In genomic region chr3:27557100-27558004, GRCm38 (mm10) we compare ENCODE assay signal across 30 mouse cellular contexts.
A peak's percentile ranks its signal among the peaks of the same experiment; 100 is the strongest.
DNase-seq lines count a peak whose midpoint lies in the region; ATAC-seq lines count a peak whose summit lies in the region.
"Had no signal": no experiment of that assay in that cellular context is flagged by ENCODE, and none has a peak within 500 bp of the region (broad histone marks: within the 10 kb centered on the region; RNA-seq: fewer than 3 reads in every experiment).

No protein-coding gene starts in this region.

- DNase-seq in kidney, adult 11 months, result peak; percentile 44
- no peak for DNase-seq in kidney, postnatal 10 days
- DNase-seq in kidney, adult 18-20 months, result peak; percentile 64
- peak; percentile 27 to 57 for DNase-seq in kidney, postnatal 25 days
- DNase-seq in spleen, postnatal 10 days (ENCODE audit: low spot score in 2 of 2), result no peak
- no peak for DNase-seq in thymus, postnatal 10 days (ENCODE audit: low spot score in 2 of 2)
- DNase-seq in cerebellum, postnatal 10 days, result no peak
- DNase-seq: adrenal gland, postnatal 25 days; cerebellum, adult 2 months; cerebellum, postnatal 25 days; forebrain, postnatal 0 days; gastrocnemius, postnatal 10 days; heart, postnatal 4 days; left cerebral cortex, postnatal 4 days; lung, adult 2 months; right cerebral cortex, adult 18-20 months; spleen, adult 18-20 months; thymus, adult 2 months; thymus, postnatal 4 days had no signal

- H3K4me2 ChIP-seq in kidney, embryonic 14.5 days (replicated peaks; ENCODE audit: low read depth, low read length), result no peak overlapping the region; the same call in 1 of the 2 replicates
- H3K4me2 ChIP-seq: embryonic facial prominence, embryonic 15.5 days; forebrain, embryonic 12.5 days; heart, embryonic 11.5 days; hindbrain, embryonic 13.5 days; neural tube, embryonic 12.5 days had no signal

- WGBS in kidney, embryonic 14.5 days, result 50% methylated on average over 4 of the region's 4 CpGs

- peaks cover 8% of the 10 kb centered on the region for H3K36me3 ChIP-seq in kidney, embryonic 14.5 days (ENCODE audit: control insufficient read depth, insufficient read depth, low read length)
- H3K36me3 ChIP-seq: forebrain, embryonic 12.5 days; neural tube, embryonic 12.5 days had no signal

- H3K27ac ChIP-seq in kidney, embryonic 14.5 days (ENCODE audit: low read depth, low read length), result peak overlapping the region; percentile 78; the same call in 1 of the 2 replicates
- H3K27ac ChIP-seq: embryonic facial prominence, embryonic 10.5 days; embryonic facial prominence, embryonic 15.5 days; forebrain, embryonic 12.5 days; hindbrain, embryonic 13.5 days; layer of hippocampus, adult 2 months; midbrain, embryonic 10.5 days; neural tube, embryonic 12.5 days had no signal

- H3K9ac ChIP-seq in kidney, embryonic 14.5 days (ENCODE audit: low read depth, low read length), result no peak overlapping the region
- H3K9ac ChIP-seq: embryonic facial prominence, embryonic 15.5 days; forebrain, embryonic 12.5 days; forebrain, postnatal 0 days; hindbrain, embryonic 13.5 days; neural tube, embryonic 12.5 days had no signal

- no peaks in the 10 kb centered on the region for H3K27me3 ChIP-seq in kidney, embryonic 14.5 days (ENCODE audit: control insufficient read depth, insufficient read depth, low read length)
- H3K27me3 ChIP-seq: embryonic facial prominence, embryonic 15.5 days; forebrain, embryonic 12.5 days; hindbrain, embryonic 13.5 days; neural tube, embryonic 12.5 days had no signal

- peaks cover 16% of the 10 kb centered on the region for H3K4me1 ChIP-seq in kidney, embryonic 14.5 days (ENCODE audit: control insufficient read depth, insufficient read depth, low read length)
- H3K4me1 ChIP-seq: embryonic facial prominence, embryonic 10.5 days; embryonic facial prominence, embryonic 15.5 days; forebrain, embryonic 12.5 days; hindbrain, embryonic 13.5 days; neural tube, embryonic 12.5 days had no signal

- no peaks in the 10 kb centered on the region for H3K9me3 ChIP-seq in kidney, embryonic 14.5 days (ENCODE audit: control insufficient read depth, low read length)
- H3K9me3 ChIP-seq: embryonic facial prominence, embryonic 10.5 days; embryonic facial prominence, embryonic 15.5 days; forebrain, embryonic 12.5 days; hindbrain, embryonic 13.5 days; midbrain, embryonic 10.5 days; neural tube, embryonic 12.5 days had no signal

- ATAC-seq in kidney, embryonic 14.5 days (ENCODE audit: low FRiP score, low TSS enrichment), result peak; percentile 60; the same call in 1 of the 2 replicates
- ATAC-seq: forebrain, postnatal 0 days; intestine, embryonic 16.5 days; midbrain, embryonic 16.5 days had no signal

- no peak overlapping the region for H3K4me3 ChIP-seq in kidney, embryonic 14.5 days (ENCODE audit: low read length)
- H3K4me3 ChIP-seq: embryonic facial prominence, embryonic 10.5 days; embryonic facial prominence, embryonic 15.5 days; forebrain, embryonic 12.5 days; hindbrain, embryonic 13.5 days; layer of hippocampus, adult 2 months; midbrain, embryonic 10.5 days; neural tube, embryonic 12.5 days had no signal

Comparison
In these comparisons a context has a peak if more than half of its experiments do, and no peak if none do; other contexts are left out.
1. DNase-seq: peak in kidney, adult 11 months (single experiment), kidney, adult 18-20 months (single experiment) and kidney, postnatal 25 days (2 of 2); none in kidney, postnatal 10 days (single experiment), spleen, postnatal 10 days (0 of 2), thymus, postnatal 10 days (0 of 2) and cerebellum, postnatal 10 days (0 of 2).